Mouse (Mus musculus): ENCODE data around the gene Rapgef3.

Gene Rapgef3

GRCm38 (mm10) chr15:97793386-97794153, 25.8 kb upstream of the Rapgef3 start:
- DNase-seq, result no peak

GRCm38 (mm10) chr15:97791126-97791700, 23.4 kb upstream of the Rapgef3 start:
- DNase-seq, result no peak

DNA sequence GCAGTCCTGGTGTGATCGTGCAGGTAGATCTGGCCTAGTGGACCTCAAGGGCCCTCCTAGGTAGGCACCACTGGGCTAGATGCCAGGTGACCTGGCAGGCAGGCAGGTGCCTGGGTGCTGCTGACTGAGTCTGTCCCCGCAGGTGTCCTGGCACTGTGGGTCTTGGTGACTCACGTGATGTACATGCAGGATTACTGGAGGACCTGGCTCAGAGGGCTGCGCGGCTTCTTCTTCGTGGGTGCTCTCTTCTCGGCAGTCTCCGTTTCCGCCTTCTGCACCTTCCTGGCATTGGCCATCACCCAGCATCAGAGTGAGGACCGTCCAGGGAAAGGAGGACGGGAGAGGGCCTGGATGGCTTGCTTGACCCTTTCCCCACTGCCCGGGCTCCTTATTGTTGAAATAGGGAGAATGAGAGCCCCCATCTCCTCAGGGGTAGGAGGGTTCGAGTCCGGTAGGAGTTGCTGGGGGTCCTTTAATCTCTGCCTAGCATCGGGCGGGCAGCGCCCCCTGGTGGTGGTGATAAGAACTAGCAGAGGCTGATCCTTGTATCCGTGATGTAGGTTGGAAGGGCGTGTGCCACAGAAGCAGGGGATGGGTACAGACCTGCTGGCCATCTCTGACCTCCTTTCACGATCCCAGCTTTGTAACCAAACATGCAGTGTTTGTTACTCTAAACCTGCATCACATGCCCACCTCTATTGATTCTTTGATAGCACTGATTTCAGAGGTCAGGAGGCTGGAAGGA, 22.2 kb upstream of the Rapgef3 start:
- peak; percentile 82 to 88 for DNase-seq

DNA sequence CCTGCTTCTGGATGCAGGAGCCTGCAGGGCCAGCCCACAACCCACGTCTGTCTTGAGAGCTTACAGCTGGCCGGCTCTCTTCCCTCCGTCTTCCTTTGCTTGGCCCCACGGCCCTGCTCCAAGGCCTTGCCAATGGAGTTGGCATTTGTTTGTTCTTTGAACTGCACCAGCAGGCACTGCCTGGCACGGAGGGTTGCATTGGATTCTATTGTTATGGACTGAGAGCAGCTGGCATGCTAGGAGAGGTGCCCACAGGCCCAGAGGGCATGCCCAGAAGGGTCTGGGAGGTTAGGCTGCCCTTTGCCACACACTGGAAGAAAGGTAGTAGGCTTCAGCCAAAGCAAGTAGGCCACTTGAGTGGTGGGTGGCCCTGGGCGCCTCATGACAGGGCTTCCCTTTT, 21.0 kb upstream of the Rapgef3 start:
- DNase-seq, result peak in 1 of 2 experiments; percentile 52

DNA sequence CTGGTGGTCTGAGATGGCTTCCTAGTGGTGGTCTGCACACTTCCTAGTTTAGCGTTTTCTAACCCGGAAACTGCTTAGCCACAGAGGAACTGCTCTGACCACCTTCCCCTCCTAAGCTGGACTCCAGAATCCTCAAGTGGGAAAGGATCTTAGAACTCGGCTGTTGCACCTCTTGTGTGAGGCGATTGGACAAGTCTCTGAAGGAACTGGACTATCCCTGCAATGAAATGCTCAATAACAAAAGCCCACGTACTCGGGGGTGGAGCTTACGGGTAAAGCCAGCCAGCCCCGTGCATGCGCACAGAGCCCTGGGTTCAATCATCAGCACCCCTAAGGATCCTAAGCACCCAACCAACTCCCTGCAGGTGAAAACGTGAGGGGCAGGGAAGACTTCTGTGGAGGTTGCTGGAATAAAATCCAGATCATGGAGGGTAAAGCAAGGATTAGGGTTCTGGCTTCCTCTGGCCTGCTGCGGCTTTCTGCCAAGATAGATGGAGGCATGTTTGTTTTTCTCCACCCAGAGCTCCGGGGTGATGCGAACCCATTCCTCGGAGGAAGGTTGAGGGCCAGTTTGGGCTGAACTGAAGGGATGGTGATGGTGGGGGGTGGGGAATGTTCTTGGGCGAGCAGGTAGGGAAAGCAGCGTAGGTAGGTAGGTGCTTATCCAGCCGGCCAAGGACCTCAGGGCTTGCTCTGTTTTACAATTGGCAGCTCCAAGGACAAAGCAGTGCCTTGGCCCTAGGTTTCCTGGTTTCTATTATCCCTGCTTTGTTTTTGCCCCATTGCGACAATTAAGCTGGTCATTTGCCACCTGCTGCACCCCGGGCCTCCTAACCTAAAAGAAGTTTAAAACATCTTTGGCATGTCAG, 20.3 kb upstream of the Rapgef3 start:
- no peak for DNase-seq

- no peak for DNase-seq
Observed at GRCm38 (mm10) chr15:97787148-97787798, 19.5 kb upstream of the Rapgef3 start.

GRCm38 (mm10) chr15:97786412-97787112, 18.8 kb upstream of the Rapgef3 start:
- peak; percentile 50 to 74 for DNase-seq

- peak; percentile 64 to 65 for DNase-seq
Observed at GRCm38 (mm10) chr15:97785731-97786411, 18.1 kb upstream of the Rapgef3 start.

- peak in 1 of 2 experiments; percentile 43 for DNase-seq
Observed at GRCm38 (mm10) chr15:97784561-97785161, 16.9 kb upstream of the Rapgef3 start.

DNA sequence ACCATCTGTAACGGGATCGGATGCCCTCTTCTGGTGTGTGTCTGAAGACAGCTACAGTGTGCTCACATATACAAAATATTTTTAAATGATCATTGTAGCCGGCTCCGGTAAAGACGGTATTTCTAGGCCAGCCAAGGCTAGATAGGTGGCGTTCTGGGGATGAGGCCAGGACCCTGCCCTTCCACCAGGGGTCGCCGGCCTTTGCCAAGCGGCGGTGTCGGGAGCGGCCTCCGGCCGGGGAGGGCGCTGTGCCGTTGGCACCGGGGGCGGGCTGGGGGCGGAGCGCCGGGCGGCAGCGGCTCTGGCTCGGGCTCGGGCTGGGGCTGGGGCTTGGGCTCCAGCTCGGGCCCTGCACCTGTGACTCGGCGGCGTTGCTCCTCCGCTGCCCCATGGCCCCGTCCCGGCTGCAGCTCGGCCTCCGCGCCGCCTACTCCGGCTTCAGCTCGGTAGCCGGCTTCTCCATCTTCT, 16.4 kb upstream of the Rapgef3 start:
- peak; percentile 87 to 92 for DNase-seq

DNA sequence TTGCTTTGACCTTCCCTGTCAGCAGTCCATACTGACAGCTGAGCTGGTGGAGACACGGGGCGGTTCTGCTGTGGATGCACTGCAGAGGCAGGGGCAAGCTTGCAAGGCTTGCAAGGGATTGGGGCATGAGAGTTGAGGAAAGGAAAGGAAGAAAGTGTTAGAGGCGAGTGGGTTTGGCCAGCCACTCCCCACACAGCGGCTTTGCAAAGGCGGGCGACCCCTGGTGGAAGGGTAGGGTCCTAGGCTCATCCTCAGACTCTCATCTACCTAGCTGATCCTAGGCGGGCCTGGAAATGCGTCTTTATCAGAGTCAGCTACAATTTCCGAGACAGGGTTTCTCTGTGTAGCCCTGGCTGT, 15.0 kb upstream of the Rapgef3 start:
- DNase-seq, result peak; percentile 81 to 84

DNA sequence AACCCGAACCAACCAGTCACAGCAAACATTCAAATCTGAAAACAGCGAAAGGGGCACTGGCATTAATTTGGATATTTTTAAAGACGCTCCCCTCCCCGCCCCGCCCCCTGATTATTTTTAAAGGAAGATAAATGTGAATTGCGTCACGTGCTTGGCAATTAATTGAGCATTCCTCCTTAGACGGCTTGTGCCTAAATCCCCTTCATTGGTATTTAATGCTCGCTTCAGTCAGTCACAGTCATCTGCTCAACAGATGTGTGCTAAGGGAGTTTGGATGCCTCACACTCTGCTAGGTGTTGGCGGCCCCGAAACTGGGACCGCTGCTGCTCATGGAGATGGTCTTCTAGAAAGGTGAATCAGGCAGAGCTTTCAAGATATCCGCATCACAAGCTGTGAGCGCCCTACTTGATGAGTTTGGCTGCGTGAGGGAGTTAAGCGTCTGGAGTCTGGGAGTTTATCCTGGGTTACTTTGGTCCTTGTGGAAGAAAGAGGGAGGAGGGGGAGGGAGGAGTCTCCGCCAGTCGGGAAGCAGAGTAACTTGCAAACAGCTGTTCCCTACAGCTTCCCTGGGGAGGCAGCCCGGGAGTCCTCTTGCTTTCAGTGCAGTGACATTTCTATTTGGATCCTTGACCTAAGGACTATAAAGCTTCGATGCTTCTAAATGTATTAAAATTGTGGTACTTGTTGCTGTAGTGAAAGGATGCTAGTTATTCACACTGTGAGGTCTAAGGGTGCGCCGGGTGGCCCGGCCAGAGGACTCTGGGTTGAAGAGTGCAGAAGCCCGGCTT, 14.4 kb upstream of the Rapgef3 start:
- DNase-seq, result no peak

- DNase-seq, result peak in 1 of 2 experiments; percentile 60
Observed at GRCm38 (mm10) chr15:97780611-97781031, 12.8 kb upstream of the Rapgef3 start.

GRCm38 (mm10) chr15:97779576-97779975, 11.8 kb upstream of the Rapgef3 start:
- DNase-seq, result no peak

DNA sequence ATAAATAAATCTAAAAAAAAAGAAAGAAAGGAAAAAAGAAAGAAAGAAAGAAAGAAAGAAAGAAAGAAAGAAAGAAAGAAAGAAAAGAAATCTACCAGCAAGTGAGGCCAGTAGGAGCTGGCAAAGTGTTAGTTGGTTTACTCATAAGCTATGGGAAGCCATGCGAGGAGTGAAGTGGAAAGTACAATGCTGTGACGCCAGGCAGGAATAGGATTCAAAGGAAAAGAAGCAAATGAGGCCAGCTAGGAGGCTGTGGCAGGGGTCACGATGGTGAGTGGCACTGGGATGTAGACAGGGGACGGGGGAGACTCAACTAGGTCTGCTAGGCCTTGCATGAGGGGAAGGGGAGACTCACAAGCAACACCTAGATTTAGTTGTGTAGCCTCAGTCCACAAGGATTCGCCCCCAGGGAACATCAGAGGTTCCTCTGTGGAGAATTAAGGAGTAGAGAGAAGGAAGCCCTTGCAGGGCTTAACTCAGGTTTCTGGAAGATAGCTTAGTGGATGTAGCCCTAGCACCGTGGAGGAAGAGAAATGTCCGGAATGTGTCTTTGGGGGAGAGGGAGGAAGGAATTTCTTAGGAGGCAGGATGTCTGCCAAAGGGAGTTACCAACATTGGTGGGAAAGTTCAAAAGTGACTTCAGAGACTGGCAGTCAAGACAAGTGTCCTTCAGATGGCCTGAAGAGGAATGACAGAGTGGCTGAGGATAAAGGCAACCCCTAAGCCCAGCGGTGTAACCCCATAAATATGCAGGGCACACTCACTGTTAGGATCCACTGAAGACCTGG, 10.7 kb upstream of the Rapgef3 start, which contains the start of gene Slc48a1:
TSS of gene Slc48a1 (plus strand) at position 210 of the 788 bp plus-strand sequence.
- peak; percentile 42 to 71 for DNase-seq

- DNase-seq, result no peak
Observed at GRCm38 (mm10) chr15:97776919-97777318, 9.1 kb upstream of the Rapgef3 start.

- peak; percentile 77 to 85 for DNase-seq
Observed at GRCm38 (mm10) chr15:97776514-97776913, 8.7 kb upstream of the Rapgef3 start.

GRCm38 (mm10) chr15:97773961-97774370, 6.2 kb upstream of the Rapgef3 start:
- DNase-seq, result peak; percentile 52 to 67
